Mouse (Mus musculus) heart, postnatal 0 days (tissue): ENCODE results near the gene Camk1.

Experiments
- CTCF ChIP-seq: IDR thresholded peaks from 2 replicates; pipeline ENCODE4 v1.5.1; 2016; ENCODE audit warnings: antibody characterized with exemption, control low read depth, low read depth
- EP300 ChIP-seq: IDR thresholded peaks from 2 replicates; pipeline ENCODE4 v1.6.1; 2016; ENCODE audit warnings: antibody characterized with exemption, low read depth

DNA sequence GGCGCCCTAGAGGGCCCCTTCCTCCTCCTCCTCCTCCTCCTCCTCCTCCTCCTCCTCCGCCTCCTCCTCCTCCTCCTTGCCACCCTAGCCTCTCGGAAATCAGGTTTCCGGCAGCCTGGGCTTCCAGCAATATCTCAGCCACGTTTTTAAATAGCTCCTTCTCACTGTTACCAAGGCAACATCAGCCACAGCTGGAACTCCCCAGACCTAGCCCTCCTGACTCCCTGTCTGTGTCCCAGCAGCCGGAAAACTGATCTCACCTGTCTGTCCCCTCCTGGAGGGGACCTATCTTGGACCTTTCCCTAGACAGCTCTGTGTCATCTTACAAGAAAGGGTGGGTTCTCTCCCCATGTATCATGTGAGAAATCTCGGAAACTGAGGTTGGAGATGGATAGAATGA is 1.5 kb downstream of the Camk1 start:
- TF ChIP-seq CTCF (no peak), EP300 (no peak)
